Mouse (Mus musculus): Measurements from ENCODE around the gene Gm3285. TPM values are rescaled to one million over a fixed set of nuclear protein-coding genes. Genes with fewer than 3 reads are reported as not detected.

The Gm3285 gene
- polyA plus RNA-seq, 1 experiment from 2014 or later = not detected

- Histone ChIP-seq H3K27ac (replicated peaks) (peak within 1 kb of the TSS; percentile 77), H3K4me3 (peak within 1 kb of the TSS; percentile 69)
Measured at GRCm38 (mm10) chr10:77902211-77902893, 40.6 kb downstream of the Gm3285 start, which contains the start of gene Lrrc3. Gene Lrrc3 (minus strand): TSS chr10:77902536.

DNA sequence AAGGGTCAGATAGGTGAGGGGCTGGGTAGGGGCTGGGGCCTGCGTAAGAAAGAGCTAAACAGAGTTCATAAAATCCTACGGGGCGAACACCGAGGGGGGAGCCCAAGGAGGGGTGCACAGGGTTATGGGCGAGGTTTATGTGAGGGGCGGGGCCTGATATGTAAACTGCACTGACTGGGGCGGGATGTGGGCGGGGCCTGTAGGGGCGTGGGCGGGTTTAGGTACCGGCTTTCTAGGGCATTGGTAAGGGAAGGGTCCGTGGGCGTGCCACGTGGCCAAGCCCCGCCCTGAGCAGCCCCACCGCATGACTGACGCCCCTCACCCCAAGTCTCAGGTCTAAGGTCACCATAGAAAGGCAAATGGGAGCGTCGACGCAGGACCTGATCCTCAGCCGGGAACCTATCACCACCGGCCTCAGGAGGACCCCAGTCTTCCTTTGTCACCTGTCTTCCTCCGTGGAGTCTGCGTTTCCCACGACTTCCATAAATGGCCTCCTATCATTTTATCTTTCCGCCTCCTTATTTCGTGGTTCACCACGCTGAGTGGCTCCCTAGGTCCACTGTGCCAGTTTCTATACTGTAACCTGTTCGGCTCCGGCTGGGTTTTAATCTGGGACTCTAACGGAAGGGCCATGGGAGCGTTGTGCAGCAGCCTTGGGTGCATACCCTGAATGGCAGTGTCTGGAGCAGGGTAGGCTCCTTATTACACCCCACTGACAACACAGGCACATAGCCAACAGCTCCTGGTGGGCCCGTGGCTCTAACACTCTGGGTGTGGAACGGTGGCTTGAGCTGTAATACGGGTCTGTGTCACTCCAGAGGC is 41.3 kb downstream of the Gm3285 start:
- Histone ChIP-seq H3K36me3 (no peaks in the 10 kb centered on the region), H3K27ac (replicated peaks) (peak overlapping the region; percentile 77), H3K9me3 (replicated peaks) (no peaks in the 10 kb centered on the region), H3K4me3 (peak overlapping the region; percentile 69), H3K4me1 (peaks cover 24% of the 10 kb centered on the region), H3K27me3 (ENCODE audit: low read depth, poor library complexity, severe bottlenecking) (peaks cover 27% of the 10 kb centered on the region)
- DNase-seq (ENCODE audit: low spot score) = peak; percentile 82
- WGBS = 6% methylated on average over 35 of the region's 35 CpGs

More at GRCm38 (mm10) chr10:77902211-77902893, 40.6 kb downstream of the Gm3285 start, which contains the start of gene Lrrc3:
- under 1% methylated on average over 46 of the region's 46 CpGs for WGBS
- H3K27me3 ChIP-seq (ENCODE audit: low read depth, poor library complexity, severe bottlenecking) = peaks cover 27% of the 10 kb centered on the region
- no peaks in the 10 kb centered on the region for H3K36me3 ChIP-seq
- DNase-seq (ENCODE audit: low spot score) = peak; percentile 83
- H3K9me3 ChIP-seq (replicated peaks) = no peaks in the 10 kb centered on the region
- peaks cover 24% of the 10 kb centered on the region for H3K4me1 ChIP-seq

Other genes starting within 250 kb of the Gm3285 start
- gene Ube2g2, start 239.7 kb upstream of the Gm3285 start, polyA plus RNA-seq (2016; fragmentation: Nextera tagmentation; extraction: Ambion mirVana) = 104 and 107 TPM in 2 replicates
- gene Tspear, start 175.4 kb upstream of the Gm3285 start, polyA plus RNA-seq (2016; fragmentation: Nextera tagmentation; extraction: Ambion mirVana) = 0.84 and 0.97 TPM in 2 replicates
- not detected in 2 replicates for gene Gm19402, start 171.2 kb upstream of the Gm3285 start, polyA plus RNA-seq (2016; fragmentation: Nextera tagmentation; extraction: Ambion mirVana)
- gene Gm9508, start 164.7 kb upstream of the Gm3285 start, polyA plus RNA-seq (2016; fragmentation: Nextera tagmentation; extraction: Ambion mirVana) = not detected in 2 replicates
- gene Gm10272, start 155.3 kb upstream of the Gm3285 start, polyA plus RNA-seq (2016; fragmentation: Nextera tagmentation; extraction: Ambion mirVana) = not detected in 2 replicates
- gene Gm10024, start 150.5 kb upstream of the Gm3285 start, polyA plus RNA-seq (2016; fragmentation: Nextera tagmentation; extraction: Ambion mirVana) = not detected in 2 replicates
- not detected in 2 replicates for gene Gm10142, start 146.2 kb upstream of the Gm3285 start, polyA plus RNA-seq (2016; fragmentation: Nextera tagmentation; extraction: Ambion mirVana)
- gene Krtap12-1, start 141.4 kb upstream of the Gm3285 start, polyA plus RNA-seq (2016; fragmentation: Nextera tagmentation; extraction: Ambion mirVana) = not detected in 2 replicates
- gene Gm10100, start 135.5 kb upstream of the Gm3285 start, polyA plus RNA-seq (2016; fragmentation: Nextera tagmentation; extraction: Ambion mirVana) = not detected in 2 replicates
- gene Gm18596, start 119.3 kb upstream of the Gm3285 start, polyA plus RNA-seq (2016; fragmentation: Nextera tagmentation; extraction: Ambion mirVana) = not detected in 2 replicates
- not detected in 2 replicates for gene Gm9736, start 110.6 kb upstream of the Gm3285 start, polyA plus RNA-seq (2016; fragmentation: Nextera tagmentation; extraction: Ambion mirVana)
- gene Gm3233, start 102.3 kb upstream of the Gm3285 start, polyA plus RNA-seq (2016; fragmentation: Nextera tagmentation; extraction: Ambion mirVana) = not detected in 2 replicates
- not detected in 2 replicates for gene Gm3238, start 90.7 kb upstream of the Gm3285 start, polyA plus RNA-seq (2016; fragmentation: Nextera tagmentation; extraction: Ambion mirVana)
- not detected in 2 replicates for gene Gm7138, start 85.0 kb upstream of the Gm3285 start, polyA plus RNA-seq (2016; fragmentation: Nextera tagmentation; extraction: Ambion mirVana)
- not detected in 2 replicates for gene Gm3250, start 79.4 kb upstream of the Gm3285 start, polyA plus RNA-seq (2016; fragmentation: Nextera tagmentation; extraction: Ambion mirVana)
- gene Gm7137, start 73.8 kb upstream of the Gm3285 start, polyA plus RNA-seq (2016; fragmentation: Nextera tagmentation; extraction: Ambion mirVana) = not detected in 2 replicates
- not detected in 2 replicates for gene Gm9639, start 66.9 kb upstream of the Gm3285 start, polyA plus RNA-seq (2016; fragmentation: Nextera tagmentation; extraction: Ambion mirVana)
- gene Gm19668, start 62.8 kb upstream of the Gm3285 start, polyA plus RNA-seq (2016; fragmentation: Nextera tagmentation; extraction: Ambion mirVana) = not detected in 2 replicates
- gene Gm9507, start 50.1 kb upstream of the Gm3285 start, polyA plus RNA-seq (2016; fragmentation: Nextera tagmentation; extraction: Ambion mirVana) = not detected in 2 replicates
- gene Gm2696, start 47.3 kb upstream of the Gm3285 start, polyA plus RNA-seq (2016; fragmentation: Nextera tagmentation; extraction: Ambion mirVana) = not detected in 2 replicates
- not detected in 2 replicates for gene Krtap10-4, start 34.9 kb upstream of the Gm3285 start, polyA plus RNA-seq (2016; fragmentation: Nextera tagmentation; extraction: Ambion mirVana)
- not detected in 2 replicates for gene Krtap10-10, start 26.0 kb upstream of the Gm3285 start, polyA plus RNA-seq (2016; fragmentation: Nextera tagmentation; extraction: Ambion mirVana)
- gene Gm36176, start 15.2 kb upstream of the Gm3285 start, polyA plus RNA-seq (2016; fragmentation: Nextera tagmentation; extraction: Ambion mirVana) = not detected in 2 replicates
- not detected in 2 replicates for gene Gm10318, start 9.1 kb upstream of the Gm3285 start, polyA plus RNA-seq (2016; fragmentation: Nextera tagmentation; extraction: Ambion mirVana)
- gene Lrrc3, start 40.6 kb downstream of the Gm3285 start, polyA plus RNA-seq (2016; fragmentation: Nextera tagmentation; extraction: Ambion mirVana) = 2.3 and 3.2 TPM in 2 replicates
- gene Trpm2, start 108.6 kb downstream of the Gm3285 start, polyA plus RNA-seq (2016; fragmentation: Nextera tagmentation; extraction: Ambion mirVana) = 0.84 and 0.88 TPM in 2 replicates
- gene 1810043G02Rik, start 116.5 kb downstream of the Gm3285 start, polyA plus RNA-seq (2016; fragmentation: Nextera tagmentation; extraction: Ambion mirVana) = 39.6 and 39.8 TPM in 2 replicates
- gene Pfkl, start 148.1 kb downstream of the Gm3285 start, polyA plus RNA-seq (2016; fragmentation: Nextera tagmentation; extraction: Ambion mirVana) = 203 and 242 TPM in 2 replicates
- 0.12 and 0.14 TPM in 2 replicates for gene Dnmt3l, start 180.0 kb downstream of the Gm3285 start, polyA plus RNA-seq (2016; fragmentation: Nextera tagmentation; extraction: Ambion mirVana)
- 0.12 and 0.19 TPM in 2 replicates for gene Aire, start 181.6 kb downstream of the Gm3285 start, polyA plus RNA-seq (2016; fragmentation: Nextera tagmentation; extraction: Ambion mirVana)
- gene Icosl, start 207.3 kb downstream of the Gm3285 start, polyA plus RNA-seq (2016; fragmentation: Nextera tagmentation; extraction: Ambion mirVana) = 2.2 and 2.6 TPM in 2 replicates